Mouse (Mus musculus) limb, embryonic 14.5 days (tissue): ENCODE measurements around the gene Col19a1. TPM values are rescaled to one million over a fixed set of nuclear protein-coding genes. Genes with fewer than 3 reads are reported as not detected.

ENCODE experiments used
- ATAC-seq: fragments of 200-750 bp; cut with Nextera tagmentation; 2 replicates; pipeline ENCODE4 v1.8.0; 2017; ENCODE audit warnings: low read depth, moderate number of reproducible peaks, moderate TSS enrichment; ENCODE audit not compliant: low FRiP score
- DNase-seq: peaks from one replicate; pipeline ENCODE4 v3.0.0-alpha.2; 2015; ENCODE audit warnings: low spot score
- H3K27ac ChIP-seq: fragments of 300-500 bp; sonication (generic); replicated peaks from 2 replicates; pipeline ENCODE4 v1.5.1; 2014; ENCODE audit warnings: low read depth, mild to moderate bottlenecking, low read length, moderate library complexity, mixed read lengths
- H3K27me3 ChIP-seq: fragments of 300-500 bp; sonication (generic); 2 replicates; pipeline ENCODE4 v1.6.1; 2014; ENCODE audit warnings: low read length, mixed read lengths; ENCODE audit not compliant: control insufficient read depth, insufficient read depth
- H3K36me3 ChIP-seq: fragments of 300-500 bp; sonication (generic); 2 replicates; pipeline ENCODE4 v1.6.1; 2014; ENCODE audit warnings: mild to moderate bottlenecking, low read length, moderate library complexity, mixed read lengths; ENCODE audit not compliant: control insufficient read depth, insufficient read depth
- H3K4me1 ChIP-seq: fragments of 300-500 bp; sonication (generic); 2 replicates; pipeline ENCODE4 v1.6.1; 2014; ENCODE audit warnings: antibody characterized with exemption, low read length, mixed read lengths; ENCODE audit not compliant: control insufficient read depth, insufficient read depth
- H3K4me2 ChIP-seq: fragments of 300-500 bp; sonication (generic); replicated peaks from 2 replicates; pipeline ENCODE4 v1.6.1; 2014; ENCODE audit warnings: low read depth, mild to moderate bottlenecking, low read length, moderate library complexity; ENCODE audit not compliant: severe bottlenecking
- H3K4me3 ChIP-seq: fragments of 300-500 bp; sonication (generic); replicated peaks from 2 replicates; pipeline ENCODE4 v1.5.1; 2014; ENCODE audit warnings: low read length
- H3K9ac ChIP-seq: fragments of 300-500 bp; sonication (generic); 2 replicates; pipeline ENCODE4 v1.6.1; 2014; ENCODE audit warnings: mild to moderate bottlenecking, low read depth, low read length, moderate library complexity; ENCODE audit not compliant: severe bottlenecking
- H3K9me3 ChIP-seq: fragments of 300-500 bp; sonication (generic); 2 replicates; pipeline ENCODE4 v1.6.1; 2016; ENCODE audit warnings: low read length; ENCODE audit not compliant: control insufficient read depth
- POLR2A ChIP-seq: fragments of 200-500 bp; IDR thresholded peaks from 2 replicates; pipeline ENCODE4 v1.8.0; 2012; ENCODE audit warnings: inconsistent platforms, mild to moderate bottlenecking, moderate library complexity, borderline replicate concordance; ENCODE audit not compliant: insufficient read depth, insufficient read length; ENCODE audit errors: extremely low read depth
- WGBS: fragments of 180-500 bp; shearing (Covaris S2); extraction: QIAGEN DNeasy Blood & Tissue Kit; methylation state at CpG from one replicate; pipeline ENCODE4 v1.1.7; 2014; 5-methylcytosine and 5-hydroxymethylcytosine counted together
- polyA plus RNA-seq, 2 experiments: library from polyadenylated mRNA; depleted of rRNA in 1 of 2; stranded (reverse) in 1 of 2; unstranded in 1 of 2; fragments of >200 nt; fragmentation: Nextera tagmentation in 1 of 2; extraction: Ambion mirVana in 1 of 2; gene quantifications; 2 replicates each; pipeline versions ENCODE4 v1.2.1 to v1.2.3; 2012 to 2014

Gene Col19a1
- polyA plus RNA-seq, 2 experiments: 0.98 to 4.2 TPM

DNA sequence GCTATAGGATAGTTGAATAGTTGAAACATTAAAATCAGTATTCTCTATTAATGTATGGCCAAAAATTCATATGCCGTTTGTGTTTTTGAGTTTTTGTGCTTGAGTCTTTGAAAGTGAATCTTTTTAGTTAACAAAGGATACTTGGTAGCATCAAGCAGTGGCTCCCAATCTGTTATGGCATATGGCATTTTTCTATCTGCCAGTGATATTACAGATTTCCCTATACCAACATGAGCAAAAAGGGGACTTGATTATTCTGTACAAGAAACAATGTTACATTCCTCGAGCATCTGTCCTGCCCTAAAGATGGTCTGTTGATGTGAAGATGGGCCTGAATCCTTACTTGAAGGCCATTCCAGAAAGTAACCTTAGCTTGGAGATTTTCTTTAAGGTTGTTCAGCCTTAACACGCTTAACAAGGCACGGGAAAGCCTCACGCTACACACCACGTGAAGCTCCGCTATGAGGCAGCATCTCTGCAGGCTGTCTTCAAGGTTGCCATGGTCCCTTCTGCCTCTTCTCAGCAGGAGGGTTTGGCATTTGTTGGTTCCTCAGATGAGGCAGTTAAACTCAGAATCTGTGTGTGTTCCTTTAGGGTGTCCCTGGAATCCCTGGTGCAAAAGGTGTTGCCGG, 364.2 kb downstream of the Col19a1 start:
- 83% methylated on average over 8 of the region's 8 CpGs for WGBS
- Histone ChIP-seq H3K4me1 (peaks cover 19% of the 10 kb centered on the region; the same call in 1 of the 2 replicates), H3K27ac (no peak overlapping the region), H3K4me3 (no peak overlapping the region), H3K4me2 (no peak overlapping the region), H3K27me3 (no peaks in the 10 kb centered on the region), H3K9me3 (no peaks in the 10 kb centered on the region), H3K36me3 (peaks cover 11% of the 10 kb centered on the region), H3K9ac (no peak overlapping the region)
- ATAC-seq (no peak), DNase-seq (no peak)
- TF ChIP-seq POLR2A: no peak

DNA sequence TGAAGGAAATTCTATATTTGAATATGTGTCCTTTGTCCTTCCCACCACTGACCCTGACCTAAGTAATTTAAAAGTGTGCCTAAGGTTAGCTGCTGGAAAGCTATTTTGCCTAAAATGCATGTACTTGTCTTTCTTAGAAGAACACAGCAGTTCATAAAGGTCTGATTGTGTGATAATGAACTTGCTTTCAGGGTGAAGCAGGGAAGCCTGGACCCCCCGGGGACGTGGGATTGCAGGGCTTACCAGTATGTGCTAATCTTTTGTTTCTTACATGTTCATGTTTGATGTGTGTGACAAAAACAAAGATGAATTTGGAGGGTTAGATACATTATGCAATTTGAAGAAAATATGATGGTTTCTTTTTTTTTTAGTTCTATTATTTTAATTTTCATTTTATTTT, 365.0 kb downstream of the Col19a1 start:
- H3K36me3 ChIP-seq: peaks cover 11% of the 10 kb centered on the region

DNA sequence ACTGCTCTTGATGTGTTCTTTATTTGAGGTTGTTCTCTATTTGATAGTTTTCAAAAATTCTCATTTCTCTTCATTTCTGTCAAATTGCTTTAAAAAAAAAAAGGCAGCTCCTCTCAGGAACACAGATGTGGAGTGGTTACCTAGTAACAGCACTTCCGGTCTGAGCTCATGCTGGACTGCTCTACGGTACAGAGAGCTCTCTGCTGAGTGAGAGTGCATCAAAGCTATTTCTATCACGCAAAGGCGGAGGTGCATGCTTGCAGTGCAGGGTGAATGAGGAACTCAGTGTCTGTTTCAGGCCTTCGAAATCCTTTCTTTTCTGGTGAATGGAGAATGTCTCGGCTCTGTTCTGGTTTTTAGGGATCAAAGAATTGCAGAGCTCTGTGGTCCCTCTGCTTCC, 368.2 kb downstream of the Col19a1 start:
- TF ChIP-seq POLR2A: no peak
- H3K4me2 ChIP-seq: no peak overlapping the region
- H3K27me3 ChIP-seq: no peaks in the 10 kb centered on the region
- peaks cover 7% of the 10 kb centered on the region; the same call in 1 of the 2 replicates for H3K4me1 ChIP-seq
- H3K9ac ChIP-seq: no peak overlapping the region
- H3K27ac ChIP-seq: no peak overlapping the region
- peaks cover 12% of the 10 kb centered on the region; the same call in 1 of the 2 replicates for H3K36me3 ChIP-seq
- no peak overlapping the region for H3K4me3 ChIP-seq
- DNase-seq (peak; percentile 61), ATAC-seq (peak; percentile 71; the same call in 1 of the 2 replicates)
- 35% methylated on average over 6 of the region's 6 CpGs for WGBS
- H3K9me3 ChIP-seq: no peaks in the 10 kb centered on the region

More for the DNA sequence above, 365.0 kb downstream of the Col19a1 start:
- H3K27ac ChIP-seq: no peak overlapping the region
- WGBS: 81% methylated on average over 2 of the region's 2 CpGs
- no peak overlapping the region for H3K9ac ChIP-seq
- no peak overlapping the region for H3K4me3 ChIP-seq
- no peak for ATAC-seq
- no peak for TF ChIP-seq POLR2A
- H3K27me3 ChIP-seq: no peaks in the 10 kb centered on the region
- peaks cover 18% of the 10 kb centered on the region; the same call in 1 of the 2 replicates for H3K4me1 ChIP-seq
- H3K9me3 ChIP-seq: no peaks in the 10 kb centered on the region
- no peak for DNase-seq
- H3K4me2 ChIP-seq: no peak overlapping the region

Other genes with a start within 250 kb of the Col19a1 start
- 31.4 and 33.7 TPM in 2 replicates for gene Lmbrd1, start 91.2 kb upstream of the Col19a1 start, polyA plus RNA-seq (2012; rRNA removed)
- 36.0 and 37.0 TPM in 2 replicates for gene Lmbrd1, start 91.2 kb upstream of the Col19a1 start, polyA plus RNA-seq (2014; fragmentation: Nextera tagmentation; extraction: Ambion mirVana)